Mouse (Mus musculus) central nervous system, embryonic 18 days (tissue): ENCODE results near the gene Pttg1ip. TPM values are rescaled to one million over a fixed set of nuclear protein-coding genes. Genes with fewer than 3 reads are reported as not detected.

Experiments
- polyA plus RNA-seq: library from polyadenylated mRNA; depleted of rRNA; stranded (reverse); fragments of >200 nt; gene quantifications from 2 replicates; pipeline ENCODE4 v1.2.3, GENCODE M21; 2012; rRNA removed

Pttg1ip gene
- polyA plus RNA-seq, result 75.2 and 76.7 TPM in 2 replicates

GRCm38 (mm10) chr10:77581408-77582284, at the start of gene Pttg1ip:
TSS of gene Pttg1ip (plus strand) at chr10:77581720.

GRCm38 (mm10) chr10:77605908-77606826, 24.6 kb downstream of the Pttg1ip start, which contains the start of the genes Sumo3 and Gm49325:
TSS of gene Sumo3 (plus strand) at chr10:77606097.
TSS of gene Gm49325 (plus strand) at chr10:77606197.

GRCm38 (mm10) chr10:77622055-77622988, 40.8 kb downstream of the Pttg1ip start, which contains the start of gene Ube2g2:
TSS of gene Ube2g2 (plus strand) at chr10:77622275.

Other genes starting within 250 kb of the Pttg1ip start
- gene Adarb1, start 163.4 kb upstream of the Pttg1ip start, polyA plus RNA-seq, result 37.0 and 39.4 TPM in 2 replicates
- 36.0 and 38.3 TPM in 2 replicates for gene Fam207a, start 65.9 kb upstream of the Pttg1ip start, polyA plus RNA-seq
- gene Itgb2, start 51.5 kb upstream of the Pttg1ip start, polyA plus RNA-seq, result 0.95 and 0.98 TPM in 2 replicates
- 432 and 449 TPM in 2 replicates for gene Sumo3, start 24.4 kb downstream of the Pttg1ip start, polyA plus RNA-seq
- 42.7 TPM in 1 of 2 replicates, not detected in the other for gene Gm49325, start 24.5 kb downstream of the Pttg1ip start, polyA plus RNA-seq
- 46.0 and 46.8 TPM in 2 replicates for gene Ube2g2, start 40.6 kb downstream of the Pttg1ip start, polyA plus RNA-seq
- 0.92 and 1.3 TPM in 2 replicates for gene Tspear, start 104.8 kb downstream of the Pttg1ip start, polyA plus RNA-seq
- gene Gm19402, start 109.0 kb downstream of the Pttg1ip start, polyA plus RNA-seq, result not detected in 2 replicates
- gene Gm9508, start 115.5 kb downstream of the Pttg1ip start, polyA plus RNA-seq, result not detected in 2 replicates
- gene Gm10272, start 124.9 kb downstream of the Pttg1ip start, polyA plus RNA-seq, result not detected in 2 replicates
- not detected in 2 replicates for gene Gm10024, start 129.7 kb downstream of the Pttg1ip start, polyA plus RNA-seq
- not detected in 2 replicates for gene Gm10142, start 134.1 kb downstream of the Pttg1ip start, polyA plus RNA-seq
- gene Krtap12-1, start 138.9 kb downstream of the Pttg1ip start, polyA plus RNA-seq, result not detected in 2 replicates
- gene Gm10100, start 144.8 kb downstream of the Pttg1ip start, polyA plus RNA-seq, result not detected in 2 replicates
- not detected in 2 replicates for gene Gm18596, start 160.9 kb downstream of the Pttg1ip start, polyA plus RNA-seq
- not detected in 2 replicates for gene Gm9736, start 169.6 kb downstream of the Pttg1ip start, polyA plus RNA-seq
- gene Gm3233, start 178.0 kb downstream of the Pttg1ip start, polyA plus RNA-seq, result not detected in 2 replicates
- not detected in 2 replicates for gene Gm3238, start 189.6 kb downstream of the Pttg1ip start, polyA plus RNA-seq
- not detected in 2 replicates for gene Gm7138, start 195.2 kb downstream of the Pttg1ip start, polyA plus RNA-seq
- not detected in 2 replicates for gene Gm3250, start 200.8 kb downstream of the Pttg1ip start, polyA plus RNA-seq
- gene Gm7137, start 206.5 kb downstream of the Pttg1ip start, polyA plus RNA-seq, result not detected in 2 replicates
- gene Gm9639, start 213.4 kb downstream of the Pttg1ip start, polyA plus RNA-seq, result not detected in 2 replicates
- gene Gm19668, start 217.4 kb downstream of the Pttg1ip start, polyA plus RNA-seq, result not detected in 2 replicates
- gene Gm9507, start 230.1 kb downstream of the Pttg1ip start, polyA plus RNA-seq, result 0.09 TPM in 1 of 2 replicates, not detected in the other
- not detected in 2 replicates for gene Gm2696, start 233.0 kb downstream of the Pttg1ip start, polyA plus RNA-seq
- gene Krtap10-4, start 245.4 kb downstream of the Pttg1ip start, polyA plus RNA-seq, result not detected in 2 replicates